Mouse (Mus musculus): Measurements from ENCODE around the gene Adcy1.

GRCm38 (mm10) chr11:7161502-7162174 lies 98.3 kb downstream of the Adcy1 start:
- TF ChIP-seq CTCF (IDR thresholded peaks at IDR 0.05; ENCODE audit: control insufficient read depth, insufficient read depth, low read length) = peak; percentile 24; the same call in 1 of the 2 replicates
- TF ChIP-seq POLR2A (IDR thresholded peaks at IDR 0.05; ENCODE audit: borderline replicate concordance, control insufficient read depth, low read depth, low read length) = no peak
